Mouse (Mus musculus): ENCODE results near the gene Fras1. TPM values are rescaled to one million over a fixed set of nuclear protein-coding genes. Genes with fewer than 3 reads are reported as not detected.

The Fras1 gene
- total RNA-seq, 2 experiments from 2014 or later = not detected

DNA sequence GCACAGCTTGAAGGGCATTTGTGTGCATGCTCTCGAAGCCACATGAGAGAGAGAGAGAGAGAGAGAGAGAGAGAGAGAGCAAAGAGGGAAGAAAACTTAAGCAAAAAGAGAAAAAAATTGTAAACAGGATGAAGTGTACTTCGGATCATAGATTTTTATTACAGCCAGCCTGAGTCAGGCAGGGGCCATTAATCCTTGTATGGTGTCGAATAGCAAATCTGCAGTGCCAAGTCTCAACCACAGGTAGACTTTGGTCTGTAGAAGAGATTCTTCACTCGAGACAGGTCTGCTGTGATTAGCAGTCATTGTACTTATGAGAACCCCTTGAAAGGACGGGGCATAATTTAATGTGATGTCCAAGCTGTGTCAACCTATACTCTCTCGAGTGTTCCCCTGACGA lies 383.9 kb downstream of the Fras1 start:
- ATAC-seq (replicated peaks; ENCODE audit: poor library complexity) = no peak

DNA sequence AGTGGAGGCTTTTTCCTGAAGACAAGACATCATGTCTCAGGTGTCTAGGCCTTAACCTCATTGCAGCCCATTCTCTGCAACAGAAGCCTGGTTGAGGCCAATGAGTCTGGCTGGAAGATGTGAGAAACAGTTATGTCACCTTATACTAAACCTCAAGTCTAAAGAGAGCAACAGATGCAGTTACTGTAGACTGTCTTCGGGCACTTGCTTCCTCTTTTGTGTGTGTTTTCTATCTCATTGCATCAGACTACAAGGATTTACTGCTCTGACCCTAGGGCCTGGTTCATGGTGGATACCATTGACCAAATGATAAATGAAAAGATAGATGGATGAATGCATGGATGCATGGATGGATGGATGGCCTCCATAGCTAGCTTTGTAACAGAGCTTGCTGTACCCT lies 388.3 kb downstream of the Fras1 start:
- peak; percentile 91 for ATAC-seq (replicated peaks; ENCODE audit: poor library complexity)

DNA sequence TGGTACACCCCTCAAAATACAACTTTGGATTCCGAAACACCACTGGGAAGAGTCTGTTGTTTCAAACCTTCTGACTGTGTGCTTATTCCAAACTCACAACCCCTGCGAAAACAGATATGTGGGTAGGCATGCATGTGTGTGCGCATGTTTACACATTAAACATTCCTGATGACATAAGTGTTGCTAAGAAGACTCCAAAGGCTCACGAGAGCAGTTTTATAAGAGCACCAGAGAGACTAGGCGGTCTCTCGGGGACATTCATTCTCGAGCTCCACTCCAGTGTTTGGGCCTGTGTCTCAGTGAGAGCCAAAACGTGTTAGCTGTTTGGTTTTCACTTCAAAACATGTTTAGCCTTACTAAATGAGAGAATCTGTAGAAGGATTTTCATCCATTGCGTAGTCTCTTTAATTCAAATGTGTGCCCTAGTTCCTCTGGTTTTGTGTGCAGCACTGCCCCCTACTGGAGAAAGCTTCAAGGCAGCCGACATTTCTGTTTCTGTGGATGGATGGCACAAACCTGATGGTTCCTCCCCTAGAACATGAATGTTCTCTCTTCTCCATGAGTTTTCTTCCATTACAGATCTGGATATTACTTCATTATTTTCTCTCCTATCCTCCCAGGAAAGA lies 395.2 kb downstream of the Fras1 start:
- ATAC-seq (replicated peaks; ENCODE audit: poor library complexity) = peak; percentile 78

DNA sequence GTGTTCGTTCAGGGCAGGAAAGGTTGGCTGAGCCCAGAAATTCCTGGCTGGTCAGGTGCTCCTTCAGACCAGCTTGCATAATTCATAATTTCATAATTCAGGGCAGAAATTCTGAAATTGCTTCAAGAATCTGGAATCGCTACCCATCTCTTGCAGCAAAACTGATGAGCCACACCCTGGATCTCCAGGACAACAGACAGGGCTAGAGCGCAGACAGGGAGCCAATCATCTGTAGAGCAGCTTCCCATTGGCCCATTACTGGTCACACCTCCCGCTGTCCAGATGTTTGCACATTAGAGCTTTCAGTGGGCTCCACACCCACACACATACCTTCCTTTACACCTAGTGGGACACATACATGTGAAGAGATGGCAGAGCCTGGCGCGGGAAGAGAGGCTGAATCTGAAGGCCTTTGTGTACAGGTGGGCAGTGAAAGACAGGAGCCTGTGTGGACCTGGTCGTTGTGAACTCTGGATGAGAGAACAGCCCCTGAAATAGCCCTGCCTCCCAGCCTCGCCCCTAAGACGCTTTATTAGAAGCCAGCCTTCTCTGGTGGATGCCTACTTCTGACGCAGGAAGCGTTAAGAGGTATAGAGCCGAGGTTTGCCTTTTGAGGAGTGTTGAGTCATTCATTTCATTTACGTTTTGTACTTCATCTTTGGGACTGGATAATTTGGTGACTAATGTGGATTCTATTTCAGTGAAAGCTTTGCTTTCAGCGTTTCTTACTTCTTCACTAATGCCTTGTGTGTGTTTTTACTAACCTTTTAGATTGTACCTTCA lies 409.9 kb downstream of the Fras1 start:
- ATAC-seq (replicated peaks; ENCODE audit: poor library complexity) = no peak

DNA sequence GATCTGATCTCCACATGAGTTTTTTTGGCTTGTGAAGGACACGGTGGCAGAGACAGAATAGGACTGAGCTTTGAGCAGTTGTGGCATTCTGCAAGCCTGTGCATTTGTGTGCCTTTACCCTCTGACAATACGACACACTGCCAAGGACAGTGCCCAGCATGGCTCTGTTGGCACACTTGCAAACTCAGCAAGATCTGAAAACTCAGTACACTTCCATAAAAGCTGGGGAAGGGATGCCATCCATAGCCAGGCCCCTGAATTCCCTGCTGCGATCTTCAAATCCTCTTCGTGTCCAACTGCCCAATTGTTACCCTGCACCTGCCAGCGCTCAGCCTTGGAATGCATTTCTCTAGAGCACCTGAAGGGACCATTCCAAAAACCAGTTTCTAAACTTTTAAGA lies 411.3 kb downstream of the Fras1 start:
- no peak for ATAC-seq (replicated peaks; ENCODE audit: poor library complexity)

DNA sequence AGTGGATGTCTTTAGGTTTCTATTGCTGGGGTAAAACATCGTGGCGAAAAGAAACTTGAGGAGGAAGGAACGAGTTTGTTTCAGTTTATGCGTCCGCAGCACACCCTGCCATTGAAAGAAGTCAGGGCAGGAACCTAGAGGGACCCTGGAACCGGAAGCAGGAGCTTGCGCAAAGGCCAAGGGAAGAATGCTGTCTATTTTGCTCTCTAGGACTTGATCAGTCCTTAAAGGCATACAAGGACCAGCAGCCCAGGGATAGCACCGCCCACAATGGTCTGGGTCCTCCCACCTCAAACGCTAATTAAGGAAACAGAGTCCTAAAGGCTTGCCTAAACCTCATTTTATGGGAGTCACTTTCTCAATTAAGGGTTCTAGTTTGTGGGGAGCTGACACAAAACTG lies 418.7 kb downstream of the Fras1 start:
- ATAC-seq (replicated peaks; ENCODE audit: poor library complexity) = peak; percentile 61

DNA sequence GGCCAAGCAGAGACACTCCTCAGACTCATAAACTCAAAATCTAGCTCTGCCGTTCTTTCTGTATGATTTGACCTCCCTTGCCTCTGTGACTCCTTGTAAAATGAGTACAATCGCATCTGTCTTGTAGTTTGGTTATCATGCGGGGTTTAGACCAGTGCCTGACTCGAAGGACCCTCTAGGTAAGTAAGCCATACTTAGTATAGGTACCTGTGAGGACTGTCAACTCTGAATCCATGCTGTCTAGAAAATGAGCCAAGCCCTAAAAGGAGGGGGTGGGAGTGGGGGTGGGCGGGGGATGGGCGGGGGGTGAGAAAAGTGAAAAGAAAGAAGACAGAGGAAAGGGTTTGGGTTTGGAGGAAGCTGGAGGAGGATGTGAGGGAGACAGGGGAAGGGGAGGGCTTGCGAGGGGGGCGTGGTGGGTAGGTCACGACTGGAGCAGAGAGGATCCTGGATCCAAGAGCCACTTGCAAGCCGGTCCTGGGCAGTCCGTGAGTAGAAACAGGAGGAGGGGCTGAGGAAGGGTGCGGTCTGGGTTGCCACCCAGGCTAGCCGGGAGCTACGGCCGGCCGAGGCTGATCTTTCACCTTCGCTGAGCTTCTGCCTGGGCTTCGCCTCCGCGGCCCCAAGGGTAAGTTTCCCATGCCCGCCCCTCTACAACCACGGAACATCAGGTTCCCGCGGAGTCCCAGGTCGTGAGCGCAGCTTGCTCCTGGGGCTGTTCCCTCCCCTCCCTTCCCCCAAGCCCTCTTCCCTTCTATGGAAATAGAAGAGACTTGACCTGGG lies 419.4 kb downstream of the Fras1 start, which contains the start of gene Anxa3:
Anxa3 (plus strand) TSS at position 404 of the 783 bp plus-strand sequence.
- peak; percentile 78 for ATAC-seq (replicated peaks; ENCODE audit: poor library complexity)

DNA sequence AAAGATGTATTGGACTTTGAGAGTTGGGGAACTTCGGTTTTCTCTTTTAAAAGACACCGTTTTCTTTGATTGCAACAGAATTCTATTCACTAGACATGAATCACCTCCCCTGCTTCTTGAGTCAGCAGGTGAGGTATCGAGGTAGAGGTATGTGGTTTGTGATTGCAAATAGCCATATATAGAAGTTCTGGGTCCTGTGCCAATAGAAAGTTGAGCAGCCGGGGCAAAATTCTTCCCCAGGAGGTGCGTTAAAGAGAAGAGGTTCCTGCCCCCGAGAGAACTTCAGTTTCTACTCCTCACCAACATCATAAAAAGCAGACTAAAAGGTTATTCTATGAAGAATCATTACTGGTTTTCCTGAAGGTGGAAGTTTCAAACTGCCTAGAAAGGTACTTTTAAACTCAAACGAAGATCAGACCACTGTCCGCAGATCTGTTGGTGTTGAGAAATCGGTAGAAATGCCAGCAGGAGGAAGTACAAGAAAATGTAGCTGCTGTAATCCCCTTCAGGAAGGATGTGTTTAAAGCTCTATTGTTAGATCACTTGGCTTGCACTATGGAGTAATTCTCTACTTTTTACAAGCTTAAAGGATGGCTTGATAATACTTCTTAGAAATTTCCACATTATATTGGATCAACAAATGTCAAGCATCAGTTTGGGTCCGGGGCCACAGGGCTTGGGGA lies 420.3 kb downstream of the Fras1 start:
- ATAC-seq (replicated peaks; ENCODE audit: poor library complexity) = peak; percentile 50

DNA sequence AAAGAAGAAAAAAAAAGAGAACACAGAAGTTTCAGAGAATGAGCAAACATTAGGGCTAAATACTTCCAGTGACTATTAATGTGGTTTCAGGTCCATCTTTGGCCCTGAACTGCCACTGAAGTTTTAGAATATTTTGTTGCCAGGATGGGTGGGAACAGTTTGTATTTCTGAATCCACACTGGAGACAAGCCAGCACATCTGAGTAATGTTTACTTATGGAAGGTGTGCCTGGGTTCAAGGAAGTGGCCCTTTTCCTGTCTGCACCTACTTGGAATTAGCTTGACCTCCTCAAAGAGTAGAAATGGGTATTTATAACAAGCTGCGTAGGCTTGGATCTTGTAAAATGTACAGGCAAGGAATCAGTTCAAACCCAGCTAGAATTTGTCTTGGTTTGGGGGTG lies 422.0 kb downstream of the Fras1 start:
- no peak for ATAC-seq (replicated peaks; ENCODE audit: poor library complexity)

DNA sequence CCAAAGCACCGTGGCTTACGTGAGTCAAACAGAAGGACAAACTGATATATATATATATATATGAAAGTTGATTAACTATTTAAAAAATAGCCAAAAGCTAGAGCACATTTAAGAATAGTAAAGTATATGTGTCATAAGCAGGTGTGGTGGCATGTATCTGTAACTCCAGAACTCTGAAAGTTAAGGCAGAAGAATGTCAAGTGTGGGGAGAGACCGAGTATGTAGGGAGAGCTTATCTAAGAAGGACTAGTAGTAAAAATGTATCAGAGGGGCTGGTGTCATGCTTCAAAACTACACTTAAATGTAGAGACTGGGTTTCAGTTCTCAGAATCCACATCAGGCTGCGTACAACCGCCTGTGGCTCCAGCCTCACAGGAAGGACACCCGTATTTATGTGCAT lies 423.7 kb downstream of the Fras1 start:
- ATAC-seq (replicated peaks; ENCODE audit: poor library complexity) = no peak

DNA sequence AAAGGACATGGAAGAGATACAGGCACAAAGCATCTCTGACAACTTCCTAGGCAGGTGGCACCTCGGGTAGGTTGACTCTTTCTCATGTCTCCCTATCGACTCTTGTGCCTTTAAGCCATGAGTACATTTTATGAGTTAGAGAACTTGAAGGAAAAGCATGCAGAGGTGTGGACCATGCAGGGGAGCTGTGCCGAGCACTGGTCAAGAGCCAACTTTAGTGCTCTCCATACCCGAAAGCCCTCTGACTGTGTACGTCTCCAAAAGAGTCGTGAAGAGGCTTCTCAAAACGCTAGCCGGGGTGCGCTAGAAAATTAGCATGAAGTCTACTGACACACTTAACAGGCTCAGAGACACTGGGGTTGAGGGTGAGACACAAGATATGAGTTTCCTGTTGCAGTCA lies 425.4 kb downstream of the Fras1 start:
- no peak for ATAC-seq (replicated peaks; ENCODE audit: poor library complexity)

DNA sequence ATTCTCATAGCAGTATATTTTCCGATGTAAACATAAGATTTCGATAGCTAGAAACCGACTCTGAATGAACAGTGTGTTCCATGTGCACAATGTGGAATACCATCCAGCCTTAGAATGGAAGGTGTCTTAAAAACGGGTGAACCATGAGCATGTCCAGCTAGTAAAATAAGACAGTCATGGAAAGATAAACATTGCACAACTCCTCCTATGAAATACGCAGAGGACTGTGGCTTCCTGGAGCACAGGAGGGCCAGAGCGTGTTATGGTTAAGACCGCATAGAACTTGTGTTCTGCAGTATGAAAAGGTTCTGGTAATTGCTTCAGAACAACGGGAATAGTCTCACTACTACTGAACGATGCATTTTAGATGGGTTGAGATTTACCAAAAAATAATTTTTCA lies 426.2 kb downstream of the Fras1 start:
- peak; percentile 79 for ATAC-seq (replicated peaks; ENCODE audit: poor library complexity)

DNA sequence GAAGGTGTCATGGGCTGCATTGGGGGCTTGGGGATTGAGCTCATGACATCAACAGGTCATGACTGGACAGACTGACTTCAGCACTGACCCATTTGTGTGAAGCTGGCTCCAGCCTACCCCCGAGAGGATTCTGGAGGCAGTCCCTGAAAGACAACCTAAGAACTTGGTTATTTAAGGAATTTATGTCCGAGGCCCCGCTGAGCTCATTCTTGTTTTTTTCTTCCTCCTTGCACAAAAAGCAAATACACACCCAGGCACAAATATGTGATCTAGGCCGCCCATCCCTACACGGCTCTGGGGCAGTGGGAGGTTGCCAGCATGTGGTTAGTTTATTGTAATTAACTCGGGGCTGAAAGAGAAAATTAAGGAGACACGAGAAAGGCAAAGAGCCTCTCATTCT lies 428.4 kb downstream of the Fras1 start:
- no peak for ATAC-seq (replicated peaks; ENCODE audit: poor library complexity)

DNA sequence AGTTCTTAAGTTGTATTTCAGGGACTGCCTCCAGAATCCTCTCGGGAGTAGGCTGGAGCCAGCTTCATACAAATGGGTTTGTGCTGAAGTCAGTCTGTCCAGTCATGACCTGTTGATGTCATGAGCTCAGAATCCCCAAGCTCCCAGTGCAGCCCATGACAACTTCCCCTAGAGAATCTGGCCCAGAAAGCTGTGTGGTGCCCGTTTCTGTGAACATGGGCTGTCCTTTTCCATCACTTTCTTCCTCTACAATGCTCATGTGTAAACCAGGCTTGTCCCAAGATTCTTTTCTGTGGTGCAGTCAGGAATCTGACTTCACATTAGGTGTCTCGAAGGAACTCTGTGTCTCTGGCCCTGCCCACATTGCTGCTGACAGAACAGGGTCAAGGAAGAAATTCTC lies 429.3 kb downstream of the Fras1 start:
- ATAC-seq (replicated peaks; ENCODE audit: poor library complexity) = no peak

DNA sequence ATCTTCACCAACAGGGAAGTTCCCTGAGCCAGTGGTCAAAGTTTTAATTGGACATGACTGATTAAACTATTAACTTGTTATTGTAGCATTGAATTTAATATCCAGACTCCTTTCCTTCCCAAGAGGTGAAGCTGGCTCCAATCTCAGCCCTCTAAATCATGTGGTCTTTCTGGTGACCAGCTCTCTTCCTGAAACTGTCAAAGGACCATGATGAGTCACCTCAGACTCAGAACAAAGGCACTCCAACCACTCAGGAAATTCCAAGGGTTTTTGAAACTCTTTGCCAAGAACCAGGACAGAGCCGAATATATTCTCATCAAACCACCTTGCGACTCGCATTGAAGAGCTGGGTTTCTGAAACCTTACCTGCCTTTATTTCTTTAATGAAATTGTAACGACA lies 430.5 kb downstream of the Fras1 start:
- ATAC-seq (replicated peaks; ENCODE audit: poor library complexity) = no peak

DNA sequence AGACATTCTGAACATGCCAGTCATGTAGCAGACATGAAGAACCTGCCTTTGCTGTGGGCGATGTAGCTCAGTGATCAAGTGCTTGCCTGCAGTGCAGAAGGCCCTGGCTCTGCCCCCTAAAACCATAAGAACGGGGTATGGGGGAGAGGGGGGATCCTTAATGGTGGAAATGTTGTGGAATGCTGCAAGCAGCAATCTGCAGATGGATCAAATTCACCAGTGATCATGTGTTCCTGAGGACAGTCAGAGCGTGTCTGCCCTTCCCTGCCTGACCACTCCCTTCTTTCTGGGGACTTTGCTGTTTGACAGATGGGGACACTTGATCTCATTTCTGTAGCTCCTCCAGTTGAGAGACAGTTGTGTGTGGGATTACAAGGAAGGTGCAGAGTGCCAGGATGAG lies 431.1 kb downstream of the Fras1 start:
- ATAC-seq (replicated peaks; ENCODE audit: poor library complexity) = no peak

DNA sequence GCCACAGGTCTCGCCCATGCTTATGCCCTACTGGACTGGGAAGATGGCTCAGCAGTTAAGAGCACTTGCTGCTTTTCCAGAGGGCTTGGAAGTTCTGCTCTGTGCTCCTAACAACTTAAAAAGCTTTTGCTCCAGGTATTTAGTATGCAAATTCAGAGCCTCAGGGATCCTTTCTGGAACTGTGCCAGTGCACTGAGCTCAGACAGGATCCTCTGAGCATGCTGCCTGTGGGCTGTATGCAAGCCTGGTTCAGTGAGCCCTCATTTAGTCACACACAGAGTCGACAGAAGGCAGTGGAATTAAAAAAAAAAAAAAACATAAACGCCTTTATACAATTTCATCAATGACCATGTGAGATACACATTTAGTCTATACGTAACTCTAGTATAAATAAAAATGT lies 436.9 kb downstream of the Fras1 start:
- ATAC-seq (replicated peaks; ENCODE audit: poor library complexity) = no peak

DNA sequence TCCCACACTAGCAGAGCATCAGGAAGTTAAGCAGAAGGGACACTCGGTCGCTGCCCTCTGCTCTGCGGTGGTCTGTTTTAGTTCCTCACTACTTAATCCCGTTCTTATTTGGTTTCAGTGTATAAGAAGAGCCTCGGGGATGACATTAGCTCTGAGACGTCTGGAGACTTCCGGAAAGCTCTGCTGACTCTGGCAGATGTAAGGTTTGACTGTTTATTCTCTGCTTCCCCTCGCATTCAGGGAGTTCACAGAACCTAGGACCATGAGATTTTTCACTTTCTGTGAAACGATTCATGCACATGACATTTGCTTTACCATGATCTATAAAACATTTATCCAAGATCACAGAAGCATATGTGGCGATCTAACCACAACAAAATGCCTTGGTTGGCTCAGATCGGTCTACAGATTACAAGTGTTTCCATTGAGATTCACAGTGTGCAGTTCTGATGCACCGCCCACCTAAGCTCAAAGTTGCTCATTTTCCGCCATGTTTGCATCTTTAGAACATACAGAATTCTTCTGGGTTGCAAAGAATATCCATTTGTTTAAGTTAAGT lies 451.1 kb downstream of the Fras1 start:
- no peak for ATAC-seq (replicated peaks; ENCODE audit: poor library complexity)

DNA sequence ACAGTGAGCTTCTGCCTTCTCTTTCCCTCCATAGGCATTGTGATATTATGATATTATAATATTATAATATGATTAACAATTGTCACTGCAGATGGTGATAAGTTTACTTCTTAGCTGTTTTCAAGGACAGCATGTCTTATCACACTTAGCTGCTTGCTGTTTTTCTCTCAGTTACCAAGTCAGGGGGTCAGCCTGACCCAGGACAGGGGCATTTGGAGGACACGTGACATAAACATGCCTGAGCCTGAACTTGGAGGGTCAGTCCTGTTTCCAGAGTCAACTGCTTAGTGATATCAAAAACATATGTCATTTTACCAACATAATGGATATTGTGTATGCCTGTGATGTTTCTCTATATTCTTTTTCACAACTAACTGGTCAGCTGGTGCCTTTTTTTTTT lies 453.4 kb downstream of the Fras1 start:
- no peak for ATAC-seq (replicated peaks; ENCODE audit: poor library complexity)

Measured in megakaryocyte progenitor cell, adult 5-6 weeks (primary cell).